Mouse (Mus musculus) frontal cortex, postnatal 10 days (tissue): ENCODE measurements at regions not wholly inside any gene's neighbourhood (a gene's known extent, or its start where the extent isn't known, plus 50 kb on each side); places are given as distances from the start of the nearest gene placed in this dataset.
A peak's percentile ranks its signal among the peaks of the same experiment; 100 is the strongest.

Experiments used
- DNase-seq, 2 experiments: peaks; one replicate each; pipeline ENCODE4 v3.0.0; 2022; ENCODE audit warnings: low spot score in 2 of 2, mixed read lengths in 1 of 2

DNA sequence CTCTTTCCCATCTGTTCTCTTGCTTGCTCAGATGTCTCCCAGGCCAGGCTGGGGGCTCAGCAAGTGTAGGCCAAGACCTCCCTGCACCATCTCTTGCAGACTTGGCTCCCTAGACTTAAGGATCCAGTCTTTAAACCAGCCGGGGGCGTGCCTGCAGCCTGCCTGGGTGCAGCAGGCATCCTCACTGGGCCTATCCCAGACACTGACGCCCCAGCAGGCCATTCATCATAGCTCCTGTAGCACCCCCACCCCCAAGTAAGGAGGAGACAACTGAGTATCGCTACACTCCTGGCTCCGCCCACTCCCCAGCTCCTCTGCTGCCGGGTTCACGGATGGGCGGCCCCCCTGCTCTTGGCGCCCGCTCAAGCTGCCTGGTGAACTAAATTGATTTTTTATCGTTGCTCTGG lies 160.2 kb downstream of the Gm26897 start:
- DNase-seq = peak; percentile 62 to 66

DNA sequence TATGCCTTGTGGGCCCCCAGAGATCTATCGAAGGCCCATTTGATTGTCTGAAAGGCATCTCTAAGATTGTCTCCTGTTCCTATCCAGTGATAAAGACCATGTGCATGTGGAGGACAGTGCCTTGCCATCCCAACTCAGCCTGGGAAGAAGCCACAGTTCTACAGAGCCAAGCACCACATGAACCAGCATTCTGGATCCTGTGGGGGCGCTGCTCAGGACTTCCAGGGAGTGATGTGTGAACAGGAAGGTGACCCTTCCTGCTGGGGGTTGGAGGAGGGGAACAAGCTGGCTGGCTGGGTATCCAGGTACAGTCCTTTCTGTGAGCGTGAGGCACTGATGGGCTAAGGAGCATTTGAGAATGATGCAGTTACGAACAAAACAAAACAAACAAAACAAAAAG lies 163.8 kb downstream of the Gm26897 start:
- DNase-seq = no peak

DNA sequence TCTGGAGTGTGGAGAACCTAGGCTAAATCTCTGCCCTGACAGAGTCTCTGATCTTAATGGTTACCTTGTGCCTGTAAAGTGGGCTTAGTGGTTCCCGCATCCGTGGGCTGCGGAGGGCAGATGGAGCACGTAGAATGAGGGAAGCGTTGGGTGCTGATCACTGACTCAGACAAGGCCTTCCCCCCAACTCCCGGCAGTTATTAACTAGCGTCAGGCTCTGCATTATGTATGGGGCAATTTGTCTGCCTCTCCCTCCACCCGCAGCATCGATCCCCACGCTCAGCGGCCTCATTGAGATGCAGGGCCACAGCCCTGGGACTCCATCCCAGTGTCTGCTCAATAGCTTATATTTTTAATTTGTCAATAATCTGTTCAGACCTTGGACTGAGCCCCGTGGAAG lies 164.8 kb downstream of the Gm26897 start:
- no peak for DNase-seq

DNA sequence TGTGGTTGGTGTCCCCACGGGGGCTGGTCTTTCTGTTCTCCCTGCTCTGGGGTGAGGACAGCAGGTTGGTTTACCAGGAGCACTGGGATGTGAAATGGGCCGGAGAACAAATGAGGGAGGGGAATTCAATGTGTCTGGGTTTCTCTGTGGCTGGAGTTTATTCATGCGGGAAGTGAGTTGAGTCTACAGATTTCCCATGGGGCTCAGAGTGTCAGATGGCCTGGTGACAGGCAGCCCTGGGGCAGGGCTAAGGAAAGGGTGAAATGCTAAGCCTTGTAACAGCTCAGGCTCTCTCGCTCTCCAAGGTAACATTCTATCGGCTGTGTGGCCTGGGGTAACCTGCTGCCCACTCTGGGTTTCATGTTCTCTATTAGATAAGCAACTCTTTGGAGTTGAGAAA lies 167.5 kb downstream of the Gm26897 start:
- DNase-seq = no peak

DNA sequence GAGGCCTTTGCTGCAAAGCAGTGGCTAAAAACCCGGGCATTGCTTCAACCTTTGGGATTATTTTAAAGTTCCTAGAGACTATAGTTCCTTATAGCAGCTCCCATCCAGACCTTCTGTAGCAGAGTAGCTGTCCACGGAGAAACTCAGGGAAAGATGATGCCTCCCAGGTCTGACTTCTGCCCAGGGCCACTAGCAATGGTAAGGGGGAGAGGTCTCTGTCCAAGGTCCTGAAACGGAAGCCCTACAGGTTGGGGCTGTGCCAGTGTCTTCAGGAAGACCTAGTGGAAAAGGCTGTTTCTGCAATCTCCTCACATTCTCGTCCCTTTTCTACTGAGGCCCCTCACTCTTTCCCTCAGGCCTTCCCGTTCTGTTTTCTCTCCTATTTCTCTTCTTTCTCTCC lies 168.0 kb downstream of the Gm26897 start:
- DNase-seq = no peak

DNA sequence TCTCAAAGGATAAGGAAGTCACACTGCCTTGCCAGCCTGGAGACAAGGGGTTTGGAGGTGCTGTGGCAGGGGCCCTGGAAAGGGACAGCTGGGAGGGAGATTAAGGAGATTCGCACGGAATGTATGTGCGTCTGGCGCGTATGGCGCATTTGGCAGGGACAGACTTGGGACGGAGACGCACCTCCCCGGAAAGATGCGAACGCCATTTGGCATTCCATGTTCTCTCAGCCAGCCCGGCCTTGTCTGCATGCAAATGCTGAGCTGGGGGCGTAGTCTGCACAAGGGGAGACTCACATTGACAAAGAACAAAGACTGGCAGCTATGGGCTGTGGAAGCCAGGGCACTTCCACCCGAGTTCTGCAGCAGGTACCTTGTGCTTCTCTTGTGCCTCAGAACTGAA lies 174.4 kb downstream of the Gm26897 start:
- DNase-seq = no peak

DNA sequence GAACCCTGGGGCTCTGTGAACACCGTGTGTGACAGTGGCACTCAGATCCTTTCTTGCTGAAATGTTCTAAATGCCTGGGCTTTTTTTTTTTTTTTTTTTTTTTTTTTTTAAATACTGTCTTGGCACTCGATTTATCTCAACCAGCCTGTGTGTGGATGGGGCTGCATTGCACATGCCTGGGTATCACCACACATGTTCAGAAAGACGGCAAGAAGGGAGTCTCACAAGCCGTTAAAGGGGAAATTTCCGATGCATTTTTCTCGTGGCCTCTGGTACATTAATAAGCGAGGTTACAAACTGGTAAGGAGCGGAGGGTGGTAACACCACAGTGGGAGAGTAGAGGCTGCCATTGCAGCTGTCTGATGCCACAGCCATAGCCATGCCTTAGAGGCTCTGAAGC lies 176.8 kb downstream of the Gm26897 start:
- DNase-seq = no peak

DNA sequence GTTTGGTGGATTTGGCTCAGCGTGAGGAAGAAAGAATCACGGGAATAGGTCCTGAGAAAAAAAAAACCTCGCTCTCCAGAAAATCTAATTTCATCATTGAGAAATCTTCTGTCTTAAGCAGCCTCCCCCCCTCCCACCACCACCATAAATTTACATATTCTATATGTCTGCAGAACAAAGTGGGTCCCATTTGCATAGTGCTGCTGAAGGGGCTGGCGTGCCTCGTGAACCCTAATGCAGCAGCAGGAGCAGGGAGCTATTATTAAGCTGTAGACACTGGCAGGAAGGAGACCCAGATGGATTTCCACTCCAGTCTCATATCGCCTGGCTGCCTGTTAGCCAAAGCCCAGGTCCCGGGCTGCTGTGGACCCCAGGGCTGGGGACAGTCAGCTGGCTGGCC lies 179.6 kb downstream of the Gm26897 start:
- no peak for DNase-seq

DNA sequence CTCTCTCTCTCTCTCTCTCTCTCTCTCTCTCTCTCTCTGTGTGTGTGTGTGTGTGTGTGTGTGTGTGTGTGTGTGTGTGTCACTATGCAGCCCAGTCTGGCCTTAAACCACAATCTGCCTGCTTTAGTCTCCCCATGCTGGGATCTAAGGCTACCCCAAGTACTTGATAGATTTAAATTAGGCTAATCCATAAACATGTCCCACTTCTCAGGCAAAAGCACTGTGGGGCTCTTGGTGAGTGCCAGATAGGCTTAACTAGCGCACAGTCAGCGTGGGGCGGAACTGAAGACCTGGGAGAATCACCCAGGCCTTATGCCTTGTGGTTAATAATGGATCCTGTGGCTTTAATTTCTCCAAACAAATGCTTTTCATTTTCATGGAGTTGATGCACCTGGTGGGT lies 180.6 kb downstream of the Gm26897 start:
- DNase-seq = no peak

DNA sequence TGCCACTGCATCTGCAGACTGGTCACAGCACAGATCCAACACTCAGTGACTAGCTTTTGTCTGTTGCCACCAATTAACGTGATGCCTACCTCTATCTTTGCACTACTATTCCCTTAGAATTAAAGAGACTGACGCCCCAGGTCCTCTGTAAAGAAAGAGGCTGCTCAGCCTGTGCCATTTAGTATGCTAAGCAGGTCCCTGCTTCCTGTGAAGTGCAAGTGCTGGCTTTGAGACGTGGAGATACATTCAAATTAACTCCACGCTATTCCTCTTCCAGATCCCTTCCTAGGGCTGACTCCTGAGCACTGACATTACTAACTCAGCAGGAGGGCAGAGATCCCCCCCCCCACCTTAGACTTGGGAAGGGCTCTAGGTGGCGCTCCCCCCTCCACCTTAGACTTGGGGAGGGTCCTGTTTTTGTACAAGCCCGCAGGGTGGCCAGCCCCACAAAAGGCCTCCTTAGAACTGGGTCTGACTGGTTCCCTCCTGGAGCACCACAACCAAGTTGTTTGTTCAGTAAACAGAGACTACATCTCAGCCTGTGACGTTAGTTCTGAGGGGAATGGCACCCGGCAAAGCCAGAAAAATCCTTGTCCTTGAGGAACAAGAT lies 184.0 kb downstream of the Gm26897 start:
- DNase-seq = no peak

DNA sequence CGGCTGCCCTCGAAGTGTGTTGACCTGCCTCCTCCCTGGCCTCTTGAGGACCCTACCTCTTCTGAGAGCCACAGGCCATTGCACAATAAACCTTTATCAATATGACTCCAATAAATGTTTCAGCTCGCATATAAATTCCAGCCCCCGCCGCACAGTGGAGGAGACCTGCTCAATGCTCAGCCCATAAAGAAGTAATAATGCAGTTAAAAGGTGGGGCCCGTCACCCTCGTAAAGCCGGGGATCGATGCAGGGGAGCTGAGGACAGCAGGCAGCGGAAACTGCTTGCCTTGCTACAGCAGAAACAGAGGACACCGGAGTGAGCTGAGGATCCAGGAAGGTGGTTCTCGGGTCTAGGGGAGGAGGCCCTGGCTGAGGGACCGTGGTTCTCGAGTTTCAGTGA lies 185.2 kb downstream of the Gm26897 start:
- DNase-seq = no peak

DNA sequence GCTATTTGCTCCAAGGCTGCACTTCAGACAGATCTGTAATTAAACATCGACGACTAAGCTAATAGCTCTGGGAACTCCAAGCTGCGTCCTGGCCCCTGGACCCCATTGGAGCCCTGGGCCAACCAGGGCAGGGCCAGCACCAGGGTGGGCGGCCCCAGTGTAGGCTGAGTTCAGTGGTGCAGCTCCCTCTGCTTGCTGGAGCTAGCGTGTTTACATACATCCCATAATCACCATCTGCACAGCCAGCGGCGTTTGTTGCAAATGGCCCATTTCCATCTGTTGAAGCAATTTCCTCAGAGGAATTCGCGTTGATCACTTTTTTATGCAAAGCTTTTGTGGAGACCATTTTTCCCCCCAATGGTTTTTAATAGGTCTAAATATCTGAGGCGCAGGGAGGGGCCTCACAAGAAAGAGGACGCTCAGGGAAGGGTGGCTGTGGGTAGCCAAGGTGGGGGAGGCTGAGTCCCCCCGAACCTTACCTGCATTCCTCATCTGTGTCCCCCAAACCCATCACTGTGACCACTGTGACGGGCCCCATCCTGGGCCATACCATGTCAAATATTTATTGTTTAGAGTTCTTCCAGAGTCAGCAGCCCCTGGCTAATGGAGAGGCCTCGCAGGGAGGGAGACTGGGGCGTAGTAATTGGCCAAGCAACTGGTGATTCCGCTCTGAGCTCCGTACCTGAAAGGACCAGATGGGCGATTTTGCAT lies 189.4 kb downstream of the Gm26897 start:
- no peak for DNase-seq

DNA sequence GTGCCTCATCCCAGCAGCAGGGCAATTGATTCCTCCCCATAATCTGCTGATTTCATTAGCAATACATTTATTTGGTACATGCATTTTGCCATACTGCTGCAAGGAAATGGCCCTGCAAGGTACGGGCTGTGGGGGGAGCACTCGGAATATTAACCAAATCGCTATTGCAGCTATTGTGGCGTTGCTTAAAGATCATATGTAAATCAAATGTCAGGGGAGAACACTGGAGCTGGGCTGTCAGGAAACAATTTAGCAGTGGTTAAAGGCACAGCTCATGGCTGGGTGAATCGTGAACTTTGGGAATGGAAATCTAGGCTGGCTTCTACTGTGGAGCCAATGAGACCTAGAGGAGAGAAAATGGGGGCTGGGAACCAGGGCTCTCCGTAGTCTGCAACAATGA lies 192.0 kb downstream of the Gm26897 start:
- DNase-seq = no peak

DNA sequence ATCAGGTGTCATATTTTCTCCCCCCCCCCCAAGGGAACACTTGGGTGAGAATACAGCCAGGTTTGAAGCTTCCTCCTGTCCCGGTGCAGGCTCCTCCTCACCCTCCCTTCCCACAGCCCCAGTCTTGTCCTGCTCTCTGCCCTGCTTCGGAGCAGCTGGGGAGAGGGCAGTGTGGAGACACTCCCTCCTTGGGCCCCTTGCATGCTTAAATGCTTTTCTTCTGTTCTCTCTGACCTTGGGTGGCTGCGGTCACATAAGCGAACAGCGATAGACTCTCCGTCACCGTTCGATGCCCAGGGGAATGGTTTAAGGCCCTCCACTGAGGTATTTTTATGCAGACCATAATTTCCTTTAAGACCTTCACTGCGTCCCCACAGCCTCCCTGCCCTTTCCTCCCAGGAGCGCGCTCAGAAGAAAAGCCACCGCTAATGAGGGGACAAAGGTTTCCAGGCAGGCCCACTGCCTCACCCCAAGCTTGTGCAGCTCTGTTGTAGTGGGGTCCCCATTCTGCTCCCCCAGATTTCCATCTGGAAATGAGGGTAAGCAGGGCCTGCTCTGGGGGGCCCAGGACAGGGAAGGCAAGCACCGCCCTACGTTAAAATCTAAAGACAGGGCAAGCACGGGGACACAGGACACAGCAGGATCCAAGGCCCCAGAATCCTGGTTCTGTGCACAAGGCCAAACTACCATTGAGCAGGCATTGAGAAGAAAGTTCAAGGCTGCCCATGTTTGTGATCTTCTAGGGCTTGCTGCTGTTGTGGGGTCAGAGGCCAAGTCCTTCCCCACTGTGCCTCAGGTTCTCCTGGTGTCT lies 195.7 kb downstream of the Gm26897 start:
- no peak for DNase-seq

DNA sequence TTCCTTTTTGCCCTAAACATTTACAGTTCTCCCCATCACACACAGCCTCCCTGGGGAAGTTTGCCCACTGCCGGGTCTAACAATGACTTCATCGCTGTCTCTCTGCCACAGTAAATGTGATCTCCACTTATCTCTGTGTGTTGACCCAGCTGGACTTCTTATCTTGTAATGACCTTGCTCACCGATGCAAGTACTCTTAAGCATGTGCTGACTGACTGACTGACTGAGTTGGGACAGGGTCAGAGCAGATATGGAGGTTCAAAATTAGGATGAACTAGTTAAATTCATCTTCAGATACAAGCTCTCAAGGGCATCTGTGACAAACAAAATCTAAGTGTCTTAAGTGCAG lies 196.2 kb downstream of the Gm26897 start:
- DNase-seq = no peak

DNA sequence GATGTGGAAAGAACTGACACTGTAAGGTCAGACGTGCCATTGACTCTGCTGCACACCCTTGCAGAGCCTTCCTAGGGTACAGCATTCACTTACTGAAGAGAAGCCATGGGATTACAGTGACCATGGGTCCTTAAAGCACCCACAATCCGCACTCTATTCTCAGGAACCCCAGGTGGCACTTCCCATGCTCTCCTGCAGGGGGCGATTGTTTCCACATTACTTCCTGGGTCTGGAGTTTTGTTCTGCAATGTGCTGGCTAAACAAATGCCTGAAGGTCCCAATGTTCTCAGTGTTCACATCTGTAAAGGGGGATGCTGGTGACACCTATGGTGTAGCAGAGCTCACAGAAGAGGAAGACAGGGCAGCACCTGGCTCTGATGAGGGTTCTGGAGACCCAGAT lies 198.0 kb downstream of the Gm26897 start:
- no peak for DNase-seq

DNA sequence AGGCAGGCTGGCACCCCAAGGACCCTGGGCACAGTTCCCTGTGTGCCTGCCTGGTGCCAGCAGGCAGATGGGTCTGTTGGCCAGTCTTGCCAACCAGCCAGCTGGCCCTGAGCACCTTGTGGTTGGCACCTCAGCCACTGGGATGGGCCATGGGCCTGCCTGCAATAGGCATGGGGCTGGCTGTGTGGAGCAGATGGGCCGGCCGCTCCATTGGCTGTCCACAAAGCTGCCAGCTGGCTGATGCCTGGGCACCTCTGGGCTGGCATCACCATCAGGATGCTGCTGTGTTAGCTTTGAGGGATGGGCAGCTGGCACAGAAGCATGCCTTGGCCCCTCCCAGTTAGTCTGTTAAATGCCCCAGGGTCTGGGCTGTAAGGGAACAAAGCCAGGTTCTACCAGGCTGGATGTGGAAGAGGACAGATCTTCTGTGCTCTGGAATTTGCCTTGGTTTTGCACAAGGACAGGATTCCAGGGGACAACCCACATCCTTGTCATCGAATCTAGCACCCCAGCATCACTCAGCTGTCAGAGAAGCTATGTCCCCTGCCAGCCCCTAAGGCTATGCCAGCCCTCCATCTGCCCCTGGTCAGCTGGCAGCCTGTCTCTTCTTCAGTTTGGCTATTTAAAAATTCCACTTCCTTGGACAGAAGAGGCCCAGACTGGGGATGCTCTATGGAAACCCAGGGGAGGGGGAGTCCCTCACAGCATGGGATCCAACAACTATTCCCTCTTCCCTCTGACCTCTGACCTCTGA lies 201.8 kb downstream of the Gm26897 start:
- DNase-seq = peak; percentile 37 to 50

DNA sequence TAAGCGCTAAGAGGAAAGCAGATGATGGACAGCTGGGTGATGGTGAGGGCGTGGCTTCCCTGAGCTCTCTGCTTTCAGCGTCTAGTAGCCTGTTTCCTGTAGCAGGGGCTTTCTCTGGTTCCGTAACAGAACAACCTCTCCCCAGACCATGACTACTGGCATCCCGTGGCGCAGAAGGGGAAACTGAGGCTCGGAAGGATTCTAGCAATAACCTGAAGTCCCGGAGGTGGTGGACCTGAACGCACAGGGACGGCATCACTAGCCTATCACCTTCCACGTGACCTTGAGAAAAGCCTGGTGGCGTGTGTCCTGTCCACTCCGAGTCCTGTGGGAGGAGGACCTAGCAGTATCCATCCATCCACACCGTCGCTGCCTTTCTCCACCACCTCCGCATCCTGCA lies 208.1 kb downstream of the Gm26897 start:
- DNase-seq = no peak

DNA sequence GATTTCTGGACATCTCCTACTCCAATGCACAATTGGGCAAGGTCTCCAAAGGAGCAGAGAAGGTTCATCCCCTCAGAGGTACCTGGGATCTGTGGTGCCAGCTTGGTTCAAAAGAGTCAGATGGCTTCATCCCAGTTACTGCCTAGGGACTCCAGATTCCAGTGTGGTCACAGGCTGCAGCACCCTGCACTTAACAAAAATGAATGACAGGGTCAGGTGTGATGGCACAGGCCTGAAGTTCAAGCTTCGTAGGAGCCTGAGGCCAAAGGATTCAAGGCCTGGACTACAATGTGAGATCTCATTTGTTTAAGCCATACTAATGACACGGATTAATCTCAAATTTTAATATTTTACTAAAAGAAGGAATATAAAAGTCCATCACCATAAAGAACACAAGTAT lies 209.1 kb downstream of the Gm26897 start:
- no peak for DNase-seq

DNA sequence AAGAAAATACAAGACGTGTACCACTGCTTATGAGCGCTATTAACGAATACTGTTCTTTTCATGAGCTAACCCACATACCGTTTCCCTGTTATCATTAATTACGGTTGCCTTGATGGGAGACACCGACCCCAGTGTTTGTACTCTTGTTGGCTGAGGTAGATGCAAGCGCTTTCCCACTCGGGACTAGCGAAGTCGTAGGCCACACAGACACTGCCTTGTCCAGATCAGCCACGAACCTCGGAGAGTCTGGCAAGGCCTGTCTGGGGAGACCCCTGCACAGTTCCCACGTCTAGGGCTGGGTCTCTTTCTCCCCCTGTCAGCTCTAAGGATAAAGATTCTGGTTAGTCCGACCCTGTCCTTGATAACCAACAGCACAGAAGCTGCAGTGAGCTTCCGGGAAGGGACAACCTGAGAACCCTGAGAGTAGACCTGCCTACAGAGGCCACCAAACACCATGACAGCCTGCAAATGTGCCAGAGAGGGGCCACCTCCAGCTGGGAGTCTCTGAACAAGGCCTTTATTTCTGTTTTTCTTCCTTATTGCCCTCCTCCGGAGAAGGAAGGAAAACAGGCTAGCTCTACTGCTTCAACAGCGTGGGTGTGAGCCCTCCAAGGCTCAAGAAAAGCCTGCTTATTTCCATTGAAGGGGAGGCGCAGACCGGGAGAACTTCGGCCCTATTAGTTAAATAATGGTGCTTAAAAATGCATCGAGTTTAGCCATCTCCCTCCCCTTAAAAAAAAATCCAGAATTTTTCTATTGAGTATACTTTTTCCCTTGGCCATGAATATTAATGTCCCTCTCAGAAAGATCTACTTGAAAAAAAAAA lies 209.8 kb downstream of the Gm26897 start:
- no peak for DNase-seq

DNA sequence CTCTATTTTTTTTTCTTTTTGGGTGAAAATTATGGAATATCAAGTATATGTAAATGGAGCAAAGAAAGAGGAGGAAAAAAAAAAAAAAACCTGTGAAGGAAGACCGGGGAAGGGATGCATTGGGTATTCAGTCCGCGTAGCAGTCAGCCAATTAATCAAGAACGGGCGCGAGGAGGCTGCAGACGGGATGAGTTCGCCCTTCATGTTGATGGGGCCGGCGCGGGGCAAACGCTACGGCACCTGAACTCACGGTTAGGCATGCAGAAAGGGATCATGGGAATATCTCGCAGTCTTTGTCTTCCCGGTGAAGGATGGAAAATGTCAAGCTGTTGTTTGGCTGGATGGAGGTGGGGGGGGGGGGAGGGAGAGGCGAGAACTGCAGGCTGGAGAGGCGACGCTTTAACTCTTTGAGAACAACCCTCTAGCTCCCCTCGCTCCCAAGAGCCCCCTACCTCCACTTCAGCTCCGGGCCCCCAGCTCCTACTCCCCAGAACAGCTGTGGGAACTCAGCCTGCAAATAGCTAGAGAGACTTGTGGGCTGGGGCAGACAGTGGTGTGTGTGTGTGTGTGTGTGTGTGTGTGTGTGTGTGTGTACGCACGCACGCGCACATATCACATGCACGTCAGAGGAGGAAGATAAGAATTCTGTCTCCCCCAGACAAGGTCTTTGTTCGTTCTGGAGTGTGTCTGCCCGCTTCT lies 210.7 kb downstream of the Gm26897 start:
- DNase-seq = peak in 1 of 2 experiments; percentile 32
